26 mouse cellular contexts compared by ENCODE assay signal in the genomic region with DNA sequence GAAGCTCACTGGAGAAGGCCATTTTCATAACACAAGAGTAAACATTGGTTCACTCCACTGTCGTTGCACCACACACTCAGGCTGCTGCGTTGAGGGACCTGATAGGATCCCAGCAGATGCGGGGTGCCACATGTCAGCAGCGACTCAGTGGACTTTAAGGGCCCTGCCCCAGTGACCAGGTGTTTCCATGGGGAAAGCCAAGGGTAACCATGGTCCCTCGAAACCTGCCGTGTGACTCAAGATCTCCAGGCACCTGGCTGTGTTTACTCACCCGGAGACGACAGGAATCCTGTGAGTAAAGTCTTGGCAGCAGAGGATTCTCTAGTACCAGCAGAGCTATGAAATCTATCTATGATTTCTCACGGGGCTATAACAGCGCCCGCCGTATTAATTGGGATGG. TPM values are rescaled to one million over a fixed set of nuclear protein-coding genes. Genes with fewer than 3 reads are reported as not detected.
DNase-seq lines count a peak whose midpoint lies in the region; ATAC-seq and TF ChIP-seq lines count a peak whose summit lies in the region.
"Had no signal": no experiment of that assay in that cellular context is flagged by ENCODE, and none has a peak within 500 bp of the region (broad histone marks: within the 10 kb centered on the region; RNA-seq: fewer than 3 reads in every experiment).

No protein-coding gene starts in this region.

- no peak for TF ChIP-seq CTCF in lung, adult 2 months (IDR thresholded peaks at IDR 0.05; ENCODE audit: insufficient read depth, low read length)
- TF ChIP-seq CTCF in lung, postnatal 0 days (IDR thresholded peaks at IDR 0.05), result no peak

- no peaks in the 10 kb centered on the region for H3K36me3 ChIP-seq in lung, postnatal 0 days (ENCODE audit: insufficient read depth, low read length)
- H3K36me3 ChIP-seq in neural tube, embryonic 15.5 days, result peaks cover 5% of the 10 kb centered on the region; the same call in 1 of the 2 replicates

- WGBS in lung, adult 2 months, result 72% methylated on average over 12 of the region's 12 CpGs
- WGBS in lung, postnatal 0 days, result 59% methylated on average over 12 of the region's 12 CpGs
- 70% methylated on average over 12 of the region's 12 CpGs for WGBS in neural tube, embryonic 15.5 days

- no peak overlapping the region for H3K9ac ChIP-seq in lung, postnatal 0 days (replicated peaks; ENCODE audit: low read depth)
- no peak overlapping the region for H3K9ac ChIP-seq in neural tube, embryonic 15.5 days (replicated peaks)
- H3K9ac ChIP-seq: hindbrain, embryonic 15.5 days; liver, embryonic 14.5 days; midbrain, embryonic 13.5 days had no signal

- ATAC-seq in lung, postnatal 0 days, result peak; percentile 86
- no peak for ATAC-seq in neural tube, embryonic 15.5 days (ENCODE audit: low FRiP score)
- ATAC-seq in megakaryocyte, adult 5-6 weeks (ENCODE audit: poor library complexity, severe bottlenecking), result no peak
- ATAC-seq: forebrain, embryonic 16.5 days; midbrain, embryonic 13.5 days had no signal

- TF ChIP-seq POLR2A in lung, adult 2 months (IDR thresholded peaks at IDR 0.05; ENCODE audit: borderline replicate concordance, extremely low read depth, low read depth, low read length), result no peak

- no peaks in the 10 kb centered on the region for H3K4me1 ChIP-seq in lung, adult 2 months (ENCODE audit: control insufficient read depth, insufficient read depth, low read length)
- H3K4me1 ChIP-seq in lung, postnatal 0 days (ENCODE audit: insufficient read depth, low read depth, low read length), result no peaks in the 10 kb centered on the region
- peaks cover 37% of the 10 kb centered on the region for H3K4me1 ChIP-seq in neural tube, embryonic 15.5 days

- no peaks in the 10 kb centered on the region for H3K9me3 ChIP-seq in lung, postnatal 0 days (ENCODE audit: low read length)
- H3K9me3 ChIP-seq in neural tube, embryonic 15.5 days (replicated peaks), result no peaks in the 10 kb centered on the region
- H3K9me3 ChIP-seq: hindbrain, embryonic 15.5 days; megakaryocyte, embryonic 14.5 days; midbrain, embryonic 13.5 days had no signal

- peak; percentile 45 to 72 for DNase-seq in lung, adult 18-20 months
- no peak for DNase-seq in lung, adult 2 months
- peak; percentile 65 for DNase-seq in lung, postnatal 0 days (ENCODE audit: low spot score)
- DNase-seq in lung, postnatal 10 days, result peak; percentile 34
- no peak for DNase-seq in kidney, adult 11 months
- DNase-seq: B cell, adult 2 months; cerebellum, adult 2 months; cerebellum, postnatal 25 days; gastrocnemius, adult 2 months; gastrocnemius, postnatal 36 days; heart, adult 18-20 months; heart, postnatal 36 days; kidney, adult 9 months; kidney, postnatal 14 days; layer of hippocampus, adult 9-11 months; liver; spleen, adult 18-20 months; thymus, postnatal 4 days had no signal

- no peak overlapping the region for H3K4me2 ChIP-seq in lung, postnatal 0 days (replicated peaks; ENCODE audit: low read depth, low read length)
- no peak overlapping the region for H3K4me2 ChIP-seq in neural tube, embryonic 15.5 days
- H3K4me2 ChIP-seq: heart, embryonic 11.5 days; hindbrain, embryonic 15.5 days; midbrain, embryonic 13.5 days had no signal

- no peak overlapping the region for H3K4me3 ChIP-seq in lung, adult 2 months (replicated peaks; ENCODE audit: extremely low read depth, low read depth, low read length)
- no peak overlapping the region for H3K4me3 ChIP-seq in lung, postnatal 0 days (ENCODE audit: low read depth, low read length)
- no peak overlapping the region for H3K4me3 ChIP-seq in neural tube, embryonic 15.5 days (replicated peaks)
- H3K4me3 ChIP-seq: gastrocnemius, adult 2 months; hindbrain, embryonic 15.5 days; megakaryocyte, embryonic 14.5 days; midbrain, embryonic 13.5 days had no signal

- no peak for TF ChIP-seq EP300 in lung, postnatal 0 days (IDR thresholded peaks at IDR 0.05)

- no peak overlapping the region for H3K27ac ChIP-seq in lung, postnatal 0 days (ENCODE audit: low read length)
- H3K27ac ChIP-seq in neural tube, embryonic 15.5 days (replicated peaks), result 0 out of 2 replicates have a peak overlapping the region, but pooled peaks have one; percentile 38
- H3K27ac ChIP-seq: gastrocnemius, adult 2 months; hindbrain, embryonic 15.5 days; liver, embryonic 14.5 days; midbrain, embryonic 13.5 days had no signal

- H3K27me3 ChIP-seq in lung, postnatal 0 days (replicated peaks; ENCODE audit: insufficient read depth, low read length), result no peaks in the 10 kb centered on the region
- H3K27me3 ChIP-seq in neural tube, embryonic 15.5 days (replicated peaks), result no peaks in the 10 kb centered on the region
- H3K27me3 ChIP-seq: hindbrain, embryonic 15.5 days; midbrain, embryonic 13.5 days had no signal

RNA-seq across cellular contexts. Expression of a gene that starts 45.8 kb away (rescaled TPM):
- 20.0 and 23.2 TPM in 2 replicates for polyA plus RNA-seq in lung, adult 2 months (2012; rRNA removed)
- 30.6 and 31.7 TPM in 2 replicates for polyA plus RNA-seq in lung, postnatal 0 days (2015; fragmentation: Nextera tagmentation; extraction: Ambion mirVana)
- polyA plus RNA-seq in neural tube, embryonic 15.5 days (2015; fragmentation: Nextera tagmentation; extraction: Ambion mirVana), result 3.8 and 9.4 TPM in 2 replicates
- 8.8 and 12.3 TPM in 2 replicates for total RNA-seq in megakaryocyte, adult 5-6 weeks (2015)
- 1.7 and 2.9 TPM in 2 replicates for total RNA-seq in megakaryocyte, adult 5-6 weeks (2017)

Comparison
In these comparisons a context has a peak if more than half of its experiments do, and no peak if none do; other contexts are left out.
1. DNase-seq: peak in lung, adult 18-20 months (2 of 2), lung, postnatal 0 days (single experiment) and lung, postnatal 10 days (single experiment); none in lung, adult 2 months (single experiment) and kidney, adult 11 months (single experiment).